Mouse (Mus musculus): ENCODE measurements around the gene Cela1.

GRCm38 (mm10) chr15:100667871-100668545 is 19.7 kb downstream of the Cela1 start:
- TF ChIP-seq CTCF (IDR thresholded peaks at IDR 0.05; ENCODE audit: extremely low read depth, insufficient read depth, low read length) (no peak), POLR2A (IDR thresholded peaks at IDR 0.05; ENCODE audit: extremely low read depth, insufficient read depth, low read length) (no peak)
